Mouse (Mus musculus) thymus, adult 2 months (tissue): ENCODE results near the gene Diaph3. TPM values are rescaled to one million over a fixed set of nuclear protein-coding genes. Genes with fewer than 3 reads are reported as not detected.

Experiments used
- DNase-seq: peaks from one replicate; pipeline ENCODE4 v3.0.0; 2021
- H3K27ac ChIP-seq: fragments of 200-500 bp; 2 replicates; pipeline ENCODE4 v1.5.1; 2012; ENCODE audit warnings: low read length, control low read depth; ENCODE audit not compliant: control insufficient read depth, insufficient read depth
- H3K27me3 ChIP-seq: fragments of 200-500 bp; 2 replicates; pipeline ENCODE4 v1.6.1; 2012; ENCODE audit warnings: mild to moderate bottlenecking, low read length, moderate library complexity, mixed read lengths; ENCODE audit not compliant: control insufficient read depth, insufficient read depth
- H3K36me3 ChIP-seq: fragments of 200-500 bp; 2 replicates; pipeline ENCODE4 v1.6.1; 2012; ENCODE audit warnings: mild to moderate bottlenecking, low read length, moderate library complexity; ENCODE audit not compliant: control insufficient read depth, insufficient read depth
- H3K4me1 ChIP-seq: fragments of 200-500 bp; replicated peaks from 2 replicates; pipeline ENCODE4 v1.6.1; 2012; ENCODE audit warnings: low read length; ENCODE audit not compliant: control insufficient read depth, insufficient read depth
- H3K4me3 ChIP-seq: fragments of 200-500 bp; 2 replicates; pipeline ENCODE4 v1.5.1; 2012; ENCODE audit warnings: mild to moderate bottlenecking, low read length, control low read depth, moderate library complexity; ENCODE audit not compliant: control insufficient read depth, insufficient read depth
- CTCF ChIP-seq: fragments of 200-500 bp; IDR thresholded peaks from 2 replicates; pipeline ENCODE4 v1.5.1; 2012; ENCODE audit warnings: mild to moderate bottlenecking, control low read depth, low read length, moderate library complexity, borderline replicate concordance; ENCODE audit not compliant: control insufficient read depth, poor library complexity, insufficient read depth; ENCODE audit errors: extremely low read depth
- POLR2A ChIP-seq: fragments of 200-500 bp; IDR thresholded peaks from 2 replicates; pipeline ENCODE4 v1.6.1; 2012; ENCODE audit warnings: mild to moderate bottlenecking, low read length, control low read depth, moderate library complexity; ENCODE audit not compliant: control insufficient read depth, poor library complexity, insufficient read depth; ENCODE audit errors: extremely low read depth
- WGBS: fragments of 180-500 bp; shearing (Covaris S2); methylation state at CpG from one replicate; pipeline ENCODE4 v1.1.7; 2018; 5-methylcytosine and 5-hydroxymethylcytosine counted together
- polyA plus RNA-seq: library from polyadenylated mRNA; depleted of rRNA; stranded (reverse); fragments of >200 nt; gene quantifications from 2 replicates; pipeline ENCODE4 v1.2.3, GENCODE M21; 2012

The Diaph3 gene
- polyA plus RNA-seq, 1 experiment = 2.2 TPM

DNA sequence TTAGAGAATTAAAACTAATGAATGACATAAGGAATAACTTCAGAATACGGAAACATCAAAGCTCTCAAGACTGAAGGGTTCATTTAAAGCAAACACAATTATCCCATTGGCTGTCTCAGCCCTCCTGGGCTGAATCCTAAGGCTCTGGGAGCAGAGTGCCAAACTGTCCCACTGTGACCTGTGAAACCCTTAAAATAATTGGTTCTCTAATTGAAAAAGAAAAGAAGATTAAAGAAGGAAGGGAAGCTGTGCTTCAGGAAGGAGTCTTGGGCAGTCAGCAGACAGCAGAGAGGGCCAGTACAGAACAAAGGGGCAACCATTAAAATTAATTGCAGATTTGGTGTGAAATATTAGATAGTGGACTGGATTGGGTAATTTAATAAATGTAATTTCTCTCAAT is 189.9 kb downstream of the Diaph3 start:
- no peak for TF ChIP-seq CTCF
- TF ChIP-seq POLR2A = no peak
- no peak for DNase-seq
- Histone ChIP-seq H3K4me1 (no peaks in the 10 kb centered on the region), H3K27ac (no peak overlapping the region), H3K36me3 (no peaks in the 10 kb centered on the region), H3K27me3 (no peaks in the 10 kb centered on the region), H3K4me3 (no peak overlapping the region)
- WGBS = 95% methylated on average over 1 of the region's 1 CpGs

DNA sequence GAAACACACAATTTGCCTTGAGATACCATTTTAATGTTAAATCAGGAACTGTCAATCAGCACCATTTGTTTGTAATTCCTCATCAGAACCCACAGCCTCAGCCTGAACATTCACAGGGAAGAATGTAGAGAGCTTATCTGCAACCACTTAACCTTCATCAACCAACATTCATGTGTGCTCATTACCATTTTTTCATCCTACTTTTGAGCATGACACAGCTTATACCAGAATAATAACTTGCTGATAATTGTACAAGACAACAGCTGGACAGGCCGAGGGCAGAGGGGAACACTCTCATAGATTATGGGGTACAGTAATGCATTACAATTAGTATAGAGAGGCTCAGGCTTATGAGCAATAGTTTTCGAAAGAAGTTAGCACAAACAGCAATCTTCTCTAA is 203.1 kb downstream of the Diaph3 start:
- Histone ChIP-seq H3K4me1 (no peaks in the 10 kb centered on the region), H3K27me3 (no peaks in the 10 kb centered on the region), H3K36me3 (no peaks in the 10 kb centered on the region), H3K4me3 (no peak overlapping the region), H3K27ac (no peak overlapping the region)
- WGBS = 94% methylated on average over 2 of the region's 2 CpGs
- DNase-seq = no peak
- TF ChIP-seq CTCF (no peak), POLR2A (no peak)

DNA sequence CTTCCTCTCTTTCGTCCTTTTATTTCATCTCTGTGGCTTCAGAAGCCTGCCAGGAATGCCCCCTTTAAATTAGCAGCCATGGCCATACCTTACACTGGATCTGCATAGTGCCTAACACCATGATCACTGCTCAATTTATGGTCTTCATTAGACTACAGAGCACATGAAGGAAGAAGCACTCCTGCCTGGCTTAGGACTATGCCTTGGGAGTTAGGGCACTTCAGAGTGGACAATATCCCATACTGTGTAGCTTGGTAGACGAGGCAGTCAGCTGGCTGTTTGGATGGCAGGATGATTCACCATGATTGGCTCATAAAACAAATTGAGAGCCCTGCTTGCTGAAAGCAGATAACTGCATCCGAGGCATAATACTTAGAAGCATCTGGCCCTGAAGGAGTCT is 204.6 kb downstream of the Diaph3 start:
- no peaks in the 10 kb centered on the region for H3K4me1 ChIP-seq
- no peak overlapping the region for H3K4me3 ChIP-seq
- no peaks in the 10 kb centered on the region for H3K36me3 ChIP-seq
- no peak for TF ChIP-seq CTCF
- TF ChIP-seq POLR2A = no peak
- DNase-seq = no peak
- no peak overlapping the region for H3K27ac ChIP-seq
- WGBS = 93% methylated on average over 3 of the region's 3 CpGs
- H3K27me3 ChIP-seq = no peaks in the 10 kb centered on the region

DNA sequence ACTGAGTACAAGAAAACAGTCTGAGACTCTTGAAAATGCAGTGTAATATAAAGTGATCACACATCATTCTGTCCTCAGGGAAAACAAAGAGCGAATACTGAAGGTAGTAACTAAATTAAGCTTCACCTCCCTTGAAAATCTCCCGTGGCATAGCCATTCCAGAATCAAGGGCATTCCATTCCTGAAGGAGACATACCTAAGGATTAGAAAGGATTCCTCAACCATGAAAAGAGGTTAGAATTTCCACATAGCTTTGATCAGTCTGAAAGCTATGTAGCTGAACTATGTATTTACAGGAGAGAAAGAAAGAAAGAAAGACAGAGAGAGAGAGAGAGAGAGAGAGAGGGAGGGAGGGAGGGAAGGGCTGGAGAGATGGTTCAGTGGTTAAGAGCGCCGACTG is 210.3 kb downstream of the Diaph3 start:
- no peaks in the 10 kb centered on the region for H3K36me3 ChIP-seq
- 95% methylated on average over 4 of the region's 4 CpGs for WGBS
- H3K27me3 ChIP-seq = no peaks in the 10 kb centered on the region
- H3K27ac ChIP-seq = no peak overlapping the region
- H3K4me3 ChIP-seq = no peak overlapping the region
- DNase-seq = no peak
- no peak for TF ChIP-seq CTCF
- TF ChIP-seq POLR2A = no peak
- no peaks in the 10 kb centered on the region for H3K4me1 ChIP-seq

- TF ChIP-seq CTCF (no peak), POLR2A (no peak)
- H3K36me3 ChIP-seq = no peaks in the 10 kb centered on the region
- 98% methylated on average over 7 of the region's 7 CpGs for WGBS
These were observed 214.2 kb downstream of the Diaph3 start for GRCm38 (mm10) chr14:86926827-86927226.

DNA sequence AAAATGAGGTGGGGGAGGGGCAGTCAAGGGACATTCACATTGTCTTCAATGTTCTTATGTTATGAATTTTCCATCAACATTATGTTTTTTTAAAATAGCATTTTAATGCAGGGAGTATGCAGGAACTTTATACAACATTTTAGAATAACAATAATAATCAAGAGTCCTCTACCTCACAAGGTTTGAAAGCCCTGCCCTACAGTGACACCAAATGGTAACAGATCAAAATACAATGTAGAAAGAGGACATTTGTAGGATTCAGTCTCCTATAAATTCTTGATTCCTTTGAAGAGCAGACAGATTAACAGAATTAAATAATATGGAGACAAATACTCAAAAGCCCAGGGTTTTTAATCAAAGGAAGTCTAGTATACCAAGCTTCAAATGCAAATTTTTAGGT is 242.1 kb downstream of the Diaph3 start:
- Histone ChIP-seq H3K27ac (no peak overlapping the region), H3K36me3 (no peaks in the 10 kb centered on the region), H3K4me3 (no peak overlapping the region), H3K27me3 (no peaks in the 10 kb centered on the region), H3K4me1 (no peaks in the 10 kb centered on the region)
- TF ChIP-seq POLR2A (no peak), CTCF (no peak)
- no peak for DNase-seq

More at GRCm38 (mm10) chr14:86926827-86927226, 214.2 kb downstream of the Diaph3 start:
- no peaks in the 10 kb centered on the region for H3K27me3 ChIP-seq
- no peak for DNase-seq
- H3K27ac ChIP-seq = no peak overlapping the region
- H3K4me3 ChIP-seq = no peak overlapping the region
- no peaks in the 10 kb centered on the region for H3K4me1 ChIP-seq
